Mouse (Mus musculus) liver, adult 2 months (tissue): ENCODE results near the gene Ackr4.

Experiments
- CTCF ChIP-seq: fragments of 200-500 bp; IDR thresholded peaks from 2 replicates; pipeline ENCODE4 v1.5.1; 2011; ENCODE audit warnings: low read depth, low read length, control low read depth
- POLR2A ChIP-seq: fragments of 200-500 bp; IDR thresholded peaks from 2 replicates; pipeline ENCODE4 v1.6.1; 2011; ENCODE audit warnings: low read length, control low read depth; ENCODE audit not compliant: insufficient read depth; ENCODE audit errors: extremely low read depth

- no peak for TF ChIP-seq CTCF
- no peak for TF ChIP-seq POLR2A
These were observed 39.2 kb upstream of the Ackr4 start for GRCm38 (mm10) chr9:104165926-104166325.
